Mouse (Mus musculus) heart, postnatal 0 days (tissue): Measurements from ENCODE around the gene Ttc34.

Experiments used
- CTCF ChIP-seq: IDR thresholded peaks from 2 replicates; pipeline ENCODE4 v1.5.1; 2016; ENCODE audit warnings: antibody characterized with exemption, control low read depth, low read depth
- EP300 ChIP-seq: IDR thresholded peaks from 2 replicates; pipeline ENCODE4 v1.6.1; 2016; ENCODE audit warnings: antibody characterized with exemption, low read depth

GRCm38 (mm10) chr4:154904185-154905071, 67.2 kb downstream of the Ttc34 start:
- TF ChIP-seq EP300 (no peak), CTCF (no peak)
